In the genomic region with DNA sequence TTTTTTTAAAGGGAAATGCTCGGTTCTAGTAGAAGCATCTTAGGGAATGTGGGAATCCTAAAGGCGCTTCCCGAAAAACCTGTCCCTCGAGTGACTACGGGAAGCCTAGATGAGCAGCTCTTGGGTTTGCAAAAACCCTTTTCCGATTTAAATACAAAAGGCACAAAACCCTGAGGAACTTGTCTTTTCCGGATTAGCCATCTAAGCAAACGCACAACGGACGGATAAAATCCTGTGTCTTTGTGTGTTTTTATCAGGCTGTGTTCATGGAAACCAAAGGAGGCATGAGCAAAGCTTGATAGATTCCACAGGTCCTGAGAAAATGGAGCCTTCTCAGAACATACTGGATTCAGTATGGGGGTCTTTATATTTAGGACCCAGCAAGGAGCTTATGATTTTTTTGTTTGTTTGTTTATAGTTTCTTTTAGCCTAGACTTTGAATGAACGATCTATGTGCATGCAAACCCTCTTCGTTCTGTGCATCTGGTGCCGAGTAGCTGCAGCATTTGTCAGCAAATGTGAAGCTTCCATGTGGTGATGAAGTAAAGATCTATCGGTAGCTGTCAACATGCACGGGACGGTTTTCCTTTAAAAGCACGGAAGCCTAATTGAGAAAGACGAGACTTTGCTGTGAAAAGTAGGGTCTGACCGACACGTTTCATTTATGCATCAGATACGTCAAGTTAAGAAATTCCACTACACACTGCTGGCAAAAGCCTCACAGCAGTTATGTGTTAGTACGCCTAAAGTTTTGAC, we compare ENCODE assay signal across 8 mouse cellular contexts. TPM values are rescaled to one million over a fixed set of nuclear protein-coding genes. Genes with fewer than 3 reads are reported as not detected.
DNase-seq lines count a peak whose midpoint lies in the region; ATAC-seq lines count a peak whose summit lies in the region.

No protein-coding gene starts in this region.

- peaks cover 5% of the 10 kb centered on the region; the same call in 1 of the 2 replicates for H3K4me1 ChIP-seq in hindbrain, embryonic 11.5 days (replicated peaks; ENCODE audit: control insufficient read depth, insufficient read depth, low read length)
- H3K4me1 ChIP-seq in midbrain, embryonic 13.5 days (replicated peaks), result peaks cover 26% of the 10 kb centered on the region

- ATAC-seq in hindbrain, embryonic 11.5 days (ENCODE audit: low FRiP score), result no peak
- ATAC-seq in midbrain, embryonic 13.5 days, result no peak

- H3K36me3 ChIP-seq in hindbrain, embryonic 11.5 days (ENCODE audit: control insufficient read depth, insufficient read depth, low read length), result no peaks in the 10 kb centered on the region
- peaks cover 6% of the 10 kb centered on the region; the same call in 1 of the 2 replicates for H3K36me3 ChIP-seq in midbrain, embryonic 13.5 days

- H3K9me3 ChIP-seq in hindbrain, embryonic 11.5 days (ENCODE audit: control insufficient read depth, low read length), result no peaks in the 10 kb centered on the region
- no peaks in the 10 kb centered on the region for H3K9me3 ChIP-seq in midbrain, embryonic 13.5 days

- peak overlapping the region; percentile 54; the same call in 1 of the 2 replicates for H3K27ac ChIP-seq in hindbrain, embryonic 11.5 days (ENCODE audit: low read depth, low read length)
- peak overlapping the region; percentile 85 for H3K27ac ChIP-seq in midbrain, embryonic 13.5 days

- peak overlapping the region; percentile 67 for H3K4me2 ChIP-seq in hindbrain, embryonic 11.5 days (replicated peaks; ENCODE audit: low read depth, low read length)
- peak overlapping the region; percentile 63 for H3K4me2 ChIP-seq in midbrain, embryonic 13.5 days (replicated peaks)

- H3K4me3 ChIP-seq in hindbrain, embryonic 11.5 days (ENCODE audit: low read depth, low read length), result peak overlapping the region; percentile 52
- peak overlapping the region; percentile 50 for H3K4me3 ChIP-seq in midbrain, embryonic 13.5 days (replicated peaks)

- peak; percentile 22 to 43 for DNase-seq in layer of hippocampus, postnatal 14 days (ENCODE audit: low spot score in 2 of 2)
- DNase-seq in layer of hippocampus, adult 11-12 months (ENCODE audit: low spot score), result no peak
- peak; percentile 16 for DNase-seq in embryo, embryonic 11.5 days (ENCODE audit: low read depth, low spot score)
- peak; percentile 52 for DNase-seq in hindbrain, embryonic 11.5 days (ENCODE audit: low spot score)
- no peak for DNase-seq in thymus, postnatal 10 days (ENCODE audit: low spot score in 2 of 2)
- no peak for DNase-seq in thymus, postnatal 4 days
- no peak for DNase-seq in urinary bladder, postnatal 25 days (ENCODE audit: low spot score)

- H3K9ac ChIP-seq in hindbrain, embryonic 11.5 days (ENCODE audit: low read depth, low read length), result peak overlapping the region; percentile 62
- H3K9ac ChIP-seq in midbrain, embryonic 13.5 days (replicated peaks), result peak overlapping the region; percentile 78

- WGBS in hindbrain, embryonic 11.5 days, result 1% methylated on average over 22 of the region's 22 CpGs
- WGBS in midbrain, embryonic 13.5 days, result under 1% methylated on average over 22 of the region's 22 CpGs

- H3K27me3 ChIP-seq in hindbrain, embryonic 11.5 days (ENCODE audit: control insufficient read depth, insufficient read depth, low read length), result no peaks in the 10 kb centered on the region
- no peaks in the 10 kb centered on the region for H3K27me3 ChIP-seq in midbrain, embryonic 13.5 days

RNA-seq across cellular contexts. Expression of gene Csrnp3, which starts 0.6 kb away (rescaled TPM):
- total RNA-seq in layer of hippocampus, postnatal 14 days (2021), result 10 to 100 TPM; 71.9 to 79.3 TPM
- 17.3 and 32.3 TPM in 2 replicates for polyA plus RNA-seq in hindbrain, embryonic 11.5 days (2014; fragmentation: Nextera tagmentation; extraction: Ambion mirVana)
- 60.5 and 61.9 TPM in 2 replicates for polyA plus RNA-seq in midbrain, embryonic 13.5 days (2015; fragmentation: Nextera tagmentation; extraction: Ambion mirVana)

Comparison
In these comparisons a context has a peak if more than half of its experiments do, and no peak if none do; other contexts are left out.
1. DNase-seq: peak in layer of hippocampus, postnatal 14 days (2 of 2), embryo, embryonic 11.5 days (single experiment) and hindbrain, embryonic 11.5 days (single experiment); none in layer of hippocampus, adult 11-12 months (single experiment), thymus, postnatal 10 days (0 of 2), thymus, postnatal 4 days (single experiment) and urinary bladder, postnatal 25 days (single experiment).